Mouse (Mus musculus) megakaryocyte, embryonic 14.5 days (primary cell): Measurements from ENCODE around the gene Kif4.

Experiments
- FLI1 ChIP-seq: IDR thresholded peaks from 2 replicates; pipeline ENCODE4 v1.6.1; 2012; ENCODE audit warnings: low read length, inconsistent platforms, mixed read lengths
- GATA1 ChIP-seq: IDR thresholded peaks from 3 replicates; pipeline ENCODE4 v1.6.1; 2012; ENCODE audit warnings: mixed read lengths, low read length, inconsistent platforms, borderline replicate concordance

DNA sequence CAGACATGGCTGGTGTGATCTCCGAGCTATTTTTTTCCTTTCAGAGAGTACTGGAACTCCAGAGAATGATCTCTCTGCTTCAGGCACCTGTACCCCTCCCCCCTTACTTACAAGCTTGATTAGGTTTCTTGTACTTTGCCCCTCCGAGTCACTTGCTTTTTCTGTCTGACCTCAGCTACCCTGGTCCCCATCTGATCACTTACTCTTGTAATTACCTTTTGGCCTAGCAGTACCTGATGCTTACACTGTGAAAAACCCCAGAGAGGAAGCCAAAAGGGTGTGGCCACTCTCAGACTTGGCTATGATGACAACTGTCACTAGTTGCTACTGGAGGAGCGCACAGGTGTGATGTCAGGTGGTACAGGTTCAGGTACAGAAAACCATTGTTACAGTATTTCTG is 7.0 kb upstream of the Kif4 start:
- TF ChIP-seq GATA1 (no peak), FLI1 (no peak)
